Mouse (Mus musculus): Measurements from ENCODE around the gene Rassf5. TPM values are rescaled to one million over a fixed set of nuclear protein-coding genes. Genes with fewer than 3 reads are reported as not detected.

Gene Rassf5
- 11.3 and 26.8 TPM in 2 replicates for polyA plus RNA-seq (2012; rRNA removed)

GRCm38 (mm10) chr1:131245089-131245856 lies at the start of gene Rassf5:
Gene Rassf5 (minus strand): TSS chr1:131245258.

GRCm38 (mm10) chr1:131279456-131279776 lies 34.4 kb upstream of the Rassf5 start, which contains the start of gene Ikbke:
Gene Ikbke (minus strand): TSS chr1:131279606.

GRCm38 (mm10) chr1:131153018-131153629 lies 91.9 kb downstream of the Rassf5 start, which contains the start of gene Eif2d:
Gene Eif2d (plus strand): TSS chr1:131153181.

GRCm38 (mm10) chr1:131138191-131139016 lies 106.7 kb downstream of the Rassf5 start, which contains the start of gene Dyrk3:
Gene Dyrk3 (minus strand): TSS chr1:131138340.

Other genes starting within 250 kb of the Rassf5 start
- gene Il10, start 225.4 kb downstream of the Rassf5 start, polyA plus RNA-seq (2012; rRNA removed) = not detected in 2 replicates
- gene Mapkapk2, start 147.4 kb downstream of the Rassf5 start, polyA plus RNA-seq (2012; rRNA removed) = 37.5 and 45.8 TPM in 2 replicates
- 0.08 and 0.18 TPM in 2 replicates for gene Dyrk3, start 106.9 kb downstream of the Rassf5 start, polyA plus RNA-seq (2012; rRNA removed)
- 11.4 and 13.4 TPM in 2 replicates for gene Eif2d, start 92.1 kb downstream of the Rassf5 start, polyA plus RNA-seq (2012; rRNA removed)
- gene Ikbke, start 34.3 kb upstream of the Rassf5 start, polyA plus RNA-seq (2012; rRNA removed) = 5.3 TPM in 2 replicates

Data from stomach, adult 2 months (tissue).